Mouse (Mus musculus) urinary bladder, postnatal 36 days (tissue): ENCODE results near the gene Srprb.

ENCODE experiments used
- DNase-seq, 2 experiments: peaks; one replicate each; pipeline ENCODE4 v3.0.0; 2022; ENCODE audit warnings: low spot score in 2 of 2, mixed read lengths in 1 of 2

Srprb gene

GRCm38 (mm10) chr9:103201561-103202260 is at the start of gene Srprb:
Gene Srprb, minus strand, starts transcription at chr9:103202137.
- DNase-seq: peak; percentile 89 to 94

- no peak for DNase-seq
Measured at GRCm38 (mm10) chr9:103248618-103249017, 46.7 kb upstream of the Srprb start.

DNA sequence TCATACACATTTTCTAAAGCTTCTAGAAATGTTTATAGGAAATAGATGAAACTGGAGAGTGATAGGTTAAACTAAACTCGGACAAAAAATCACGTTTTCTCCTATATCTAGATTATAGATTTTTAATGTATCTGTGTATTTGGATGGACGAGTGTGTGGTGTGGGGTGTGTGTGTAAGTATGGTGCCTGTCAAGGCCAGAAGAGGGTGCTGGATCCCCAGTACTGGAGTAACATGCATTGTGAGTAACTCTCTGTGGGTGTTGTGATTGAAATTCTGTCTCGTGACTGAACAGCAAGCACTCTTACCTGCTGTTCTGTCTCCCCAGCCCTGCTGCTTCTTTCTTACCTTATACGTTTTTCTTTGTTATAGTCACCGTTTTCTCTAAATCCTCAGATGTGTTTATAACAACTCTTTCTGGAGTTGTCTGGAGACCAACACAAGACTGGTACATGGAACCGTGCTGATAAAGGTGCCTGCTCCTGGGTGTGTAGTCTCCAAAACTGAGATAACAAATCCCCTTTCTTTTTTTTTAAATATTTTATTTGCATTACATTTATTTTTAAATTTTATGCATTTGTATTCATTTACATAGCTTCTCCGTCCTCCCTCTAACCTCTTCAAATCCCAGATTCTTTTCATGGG is 44.7 kb upstream of the Srprb start:
- DNase-seq: no peak

DNA sequence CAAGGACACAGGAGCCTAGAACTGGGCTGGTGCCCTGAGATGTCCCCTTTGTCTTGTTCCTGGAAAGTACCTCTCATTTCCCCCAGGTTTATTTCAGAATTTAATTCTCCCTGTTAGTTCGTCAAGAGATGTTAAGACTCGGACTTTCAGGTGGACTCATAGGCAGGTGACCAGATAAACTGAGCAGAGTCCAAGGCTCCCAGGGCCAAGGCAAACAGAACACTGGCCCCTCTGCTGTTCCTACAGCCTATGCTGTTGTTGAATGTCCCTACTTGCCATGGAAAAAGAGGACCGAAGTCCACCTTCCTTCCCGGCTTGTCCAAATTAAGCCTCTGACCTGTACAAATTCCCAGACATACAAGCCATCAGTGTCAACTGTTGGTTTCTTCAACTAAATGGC is 41.7 kb upstream of the Srprb start:
- no peak for DNase-seq

GRCm38 (mm10) chr9:103241206-103241605 is 39.3 kb upstream of the Srprb start:
- DNase-seq: no peak

- no peak for DNase-seq
Measured at GRCm38 (mm10) chr9:103239471-103239870, 37.5 kb upstream of the Srprb start.

- peak; percentile 45 to 67 for DNase-seq
Measured at GRCm38 (mm10) chr9:103234565-103235165, 32.7 kb upstream of the Srprb start.

DNA sequence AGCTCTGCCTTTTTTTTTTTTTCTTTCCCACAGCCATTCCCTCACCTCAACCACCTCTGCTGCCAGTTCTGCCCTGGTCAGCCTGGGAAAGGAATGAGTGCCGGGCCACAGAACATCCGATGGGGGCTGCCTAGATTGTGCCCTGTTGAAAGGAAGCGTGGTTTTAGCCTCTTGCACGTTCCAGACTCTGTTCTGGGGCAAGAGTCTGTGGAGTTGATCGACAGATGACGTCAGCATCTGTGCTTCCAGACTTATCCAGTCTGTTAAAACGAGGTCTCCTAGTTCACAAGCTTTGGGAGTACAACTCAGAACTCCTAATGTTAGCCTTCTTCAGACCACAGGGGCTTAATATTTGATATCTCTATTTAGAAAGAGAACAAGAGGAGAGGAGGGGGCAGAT is 32.1 kb upstream of the Srprb start:
- DNase-seq: no peak

- no peak for DNase-seq
Measured at GRCm38 (mm10) chr9:103233006-103233395, 31.1 kb upstream of the Srprb start.

- DNase-seq: no peak
Measured at GRCm38 (mm10) chr9:103232232-103233005, 30.5 kb upstream of the Srprb start.

DNA sequence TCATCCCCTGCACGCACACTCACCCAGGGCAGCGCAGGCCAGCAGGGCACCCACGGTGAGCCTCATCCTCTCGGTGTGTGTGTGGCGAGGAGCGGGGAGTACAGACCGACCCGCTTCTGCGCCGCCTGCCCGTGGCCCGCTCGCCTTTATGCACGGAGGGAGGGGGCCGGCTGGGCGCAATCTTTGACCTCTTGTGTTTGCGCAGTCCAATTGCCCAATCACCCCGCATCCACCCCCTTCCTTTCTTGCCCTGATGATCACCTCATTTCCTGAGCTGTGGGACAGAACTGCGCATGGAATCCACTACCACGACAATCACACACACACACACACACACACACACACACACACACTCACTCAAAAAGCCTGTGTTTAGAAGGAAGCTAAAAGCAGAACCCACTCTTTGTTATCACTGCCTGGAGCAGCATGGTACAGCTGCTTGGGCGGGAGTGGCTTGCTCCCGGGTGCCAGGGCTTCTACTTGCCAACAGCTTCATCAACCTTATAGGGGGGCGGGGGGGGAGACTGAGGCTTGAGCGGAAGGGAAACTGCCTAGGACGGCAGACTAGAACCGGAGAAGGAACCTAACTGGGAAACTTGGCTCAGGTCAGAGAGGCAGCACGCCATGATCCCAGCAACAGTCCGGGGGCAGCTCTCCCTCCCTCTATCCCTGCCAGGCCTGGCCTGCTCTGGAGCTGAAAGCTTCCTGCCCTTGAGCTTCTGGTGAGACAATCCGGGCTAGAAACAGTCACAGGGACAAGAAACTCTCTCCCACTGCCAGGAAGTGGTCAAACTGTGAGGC is 28.4 kb upstream of the Srprb start, which contains the start of the genes Gm20425 and Trf:
Gene Gm20425 (minus strand): TSS at position 157 of the 801 bp plus-strand sequence.
Gene Trf (minus strand): TSS at position 294 of the 801 bp plus-strand sequence.
- DNase-seq: peak; percentile 56 to 78

DNA sequence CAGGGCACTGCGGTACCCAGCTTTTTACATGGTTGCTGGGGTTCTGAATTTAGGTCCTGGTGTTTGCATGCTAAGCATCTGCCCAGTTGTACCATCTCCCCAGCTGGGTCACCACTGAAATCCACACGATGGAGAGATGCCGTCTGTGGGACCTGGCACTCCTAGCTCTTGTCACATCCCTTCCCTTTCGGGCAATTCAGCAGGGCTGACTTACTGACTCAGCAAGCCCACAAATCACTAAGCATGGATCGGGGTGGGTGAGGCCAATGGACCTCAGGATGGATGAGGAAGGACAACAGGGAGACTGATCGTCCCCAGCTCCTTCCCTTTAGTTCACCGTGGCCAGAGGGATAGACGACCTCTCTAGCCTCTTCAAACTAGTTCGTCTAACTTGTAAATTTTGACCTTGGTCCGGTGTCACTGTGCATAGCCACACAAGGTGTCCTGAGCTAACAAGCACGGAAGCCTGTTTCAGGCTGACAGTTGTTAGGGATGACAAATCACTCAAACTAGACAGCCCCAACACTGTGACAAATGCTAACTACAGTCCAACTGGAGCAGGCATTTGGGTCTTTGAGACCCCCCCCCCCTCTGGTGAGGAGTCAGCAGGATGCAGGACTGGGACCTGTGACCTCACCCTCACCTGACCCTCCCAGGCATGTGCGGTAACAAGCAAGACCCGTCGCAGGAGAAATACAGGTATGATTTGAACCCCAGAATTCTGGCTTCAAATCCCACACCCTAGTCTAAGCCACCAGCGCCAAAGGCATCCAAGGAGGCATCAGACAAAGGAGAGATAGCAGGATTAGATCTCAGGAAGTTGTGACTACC is 27.3 kb upstream of the Srprb start:
- no peak for DNase-seq

DNA sequence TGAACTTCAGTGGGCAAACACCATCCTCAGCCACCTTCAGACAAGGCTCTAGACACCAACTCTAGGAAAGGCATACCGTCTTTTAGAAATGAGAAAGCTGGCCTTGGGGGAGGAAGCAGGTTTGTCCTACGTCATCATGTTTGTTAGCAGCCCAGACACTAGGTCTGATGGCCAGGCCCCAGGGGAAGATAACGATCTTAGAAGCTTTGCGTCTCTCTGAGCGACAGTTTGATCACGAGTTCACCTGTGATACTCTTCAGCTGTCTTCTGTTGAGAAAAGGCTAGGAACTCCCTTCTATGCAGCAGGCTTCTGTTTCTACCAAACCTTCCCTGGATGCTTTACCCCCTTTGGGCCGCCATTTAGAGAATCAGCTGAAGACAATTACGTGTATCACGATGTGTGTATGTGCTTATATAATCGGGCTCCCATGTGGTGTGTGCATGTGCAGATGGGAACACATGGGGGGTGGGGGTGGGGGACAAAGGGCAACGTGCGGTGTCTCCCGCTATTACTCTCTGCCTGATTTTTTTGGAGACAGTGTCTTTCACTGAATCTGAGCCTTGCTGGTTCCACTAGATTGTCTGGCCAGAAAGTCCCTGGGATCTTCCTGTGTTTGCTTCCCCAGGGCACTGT is 26.6 kb upstream of the Srprb start:
- no peak for DNase-seq

GRCm38 (mm10) chr9:103227760-103228159 is 25.8 kb upstream of the Srprb start:
- DNase-seq: no peak

DNA sequence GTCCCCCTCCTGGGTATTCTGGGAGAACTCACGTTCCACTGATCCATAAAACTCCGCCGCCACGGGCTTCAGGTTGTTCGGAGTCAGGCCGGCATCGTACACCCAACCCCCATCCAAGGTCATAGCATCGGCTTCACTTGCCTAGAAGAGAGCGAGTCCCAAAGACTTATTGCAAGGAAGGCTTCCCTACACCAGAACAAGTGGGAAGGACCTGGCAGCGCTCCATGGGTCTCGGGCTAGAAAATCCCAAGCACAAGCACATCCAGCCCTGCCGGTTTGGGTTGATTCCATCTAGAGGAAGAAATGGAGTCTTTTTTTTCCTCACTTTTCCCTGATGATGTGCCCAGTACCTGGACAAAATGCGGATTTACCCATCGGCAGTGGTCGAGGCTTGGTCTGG is 24.9 kb upstream of the Srprb start:
- no peak for DNase-seq

- no peak for DNase-seq
Measured at GRCm38 (mm10) chr9:103225464-103225863, 23.5 kb upstream of the Srprb start.

GRCm38 (mm10) chr9:103224721-103225120 is 22.8 kb upstream of the Srprb start:
- DNase-seq: no peak

DNA sequence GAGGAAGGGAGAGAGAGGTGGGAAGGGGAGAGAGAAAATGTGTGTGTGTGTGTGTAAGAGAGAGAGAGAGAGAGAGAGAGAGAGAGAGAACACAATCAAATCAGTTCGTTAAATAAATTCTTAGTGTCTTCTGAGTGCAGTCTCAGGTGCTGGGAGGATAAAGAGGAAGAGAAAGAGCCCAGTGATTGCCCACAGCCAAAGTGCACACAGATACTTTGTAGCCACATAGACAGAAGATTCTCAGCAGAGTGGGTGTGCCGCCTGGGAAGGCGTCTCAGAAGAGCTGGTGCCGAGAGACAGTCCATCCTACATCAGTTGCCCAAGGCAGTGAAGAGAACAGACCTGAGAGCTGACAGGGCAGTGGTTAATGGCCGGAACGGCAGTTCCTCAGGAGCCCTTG is 12.3 kb upstream of the Srprb start:
- DNase-seq: no peak

DNA sequence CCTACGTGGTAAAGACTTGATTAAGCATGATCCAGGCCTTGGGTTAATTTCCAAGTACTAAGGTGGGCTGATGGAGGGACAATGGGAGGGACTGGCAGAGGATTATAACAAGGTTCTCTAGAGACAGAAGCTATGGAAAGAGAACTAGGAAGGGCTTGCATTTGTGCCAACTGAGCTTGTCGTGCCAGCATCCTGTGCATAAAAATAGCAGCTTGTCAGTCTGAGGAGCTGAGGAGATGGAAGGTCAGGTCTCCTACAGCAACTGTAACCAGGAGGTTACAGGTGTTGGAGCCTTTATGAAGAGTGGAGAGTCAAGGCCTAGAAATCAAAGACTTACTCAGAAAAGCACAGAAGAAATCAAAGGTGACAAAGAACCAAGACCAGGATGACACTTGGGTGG is 11.7 kb upstream of the Srprb start:
- DNase-seq: no peak
